Mouse (Mus musculus) kidney, adult 2 months (tissue): ENCODE measurements at regions not wholly inside any gene's neighbourhood (a gene's known extent, or its start where the extent isn't known, plus 50 kb on each side); places are given as distances from the start of the nearest gene placed in this dataset.

ENCODE experiments used
- CTCF ChIP-seq: fragments of 200-500 bp; conservative IDR thresholded peaks from 2 replicates; pipeline ENCODE4 v1.5.1; 2011; ENCODE audit warnings: low read depth, mild to moderate bottlenecking, control low read depth, low read length, moderate library complexity, mixed read lengths; ENCODE audit not compliant: insufficient read depth, insufficient read length
- POLR2A ChIP-seq: fragments of 200-500 bp; IDR thresholded peaks from one replicate; pipeline ENCODE4 v1.6.1; 2011; ENCODE audit warnings: low read depth, low read length, control low read depth

DNA sequence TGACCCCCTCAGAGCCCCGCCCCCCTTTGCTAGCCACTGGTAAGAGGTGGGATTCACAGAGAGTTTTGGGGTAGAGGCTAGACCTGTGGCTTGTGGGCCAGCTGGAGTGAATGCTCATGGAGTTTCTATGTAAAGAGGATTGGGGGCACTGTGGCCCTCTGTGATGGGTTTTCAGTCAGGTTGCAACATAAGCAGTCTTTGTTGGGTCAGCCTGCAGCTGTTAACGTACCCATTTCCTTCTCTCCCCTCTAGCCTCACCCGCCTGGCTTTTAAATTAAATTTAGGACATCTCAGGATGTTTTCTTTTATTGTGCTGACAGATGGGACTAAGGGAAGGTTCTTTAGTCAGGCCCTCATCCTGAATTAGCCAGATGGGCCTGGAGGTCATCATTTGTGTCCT lies 60.6 kb downstream of the Cryaa start:
- TF ChIP-seq POLR2A, result no peak
- TF ChIP-seq CTCF, result no peak
